Mouse (Mus musculus): ENCODE data around the gene Gm17304.
A peak's percentile ranks its signal among the peaks of the same experiment; 100 is the strongest.

The Gm17304 gene

DNA sequence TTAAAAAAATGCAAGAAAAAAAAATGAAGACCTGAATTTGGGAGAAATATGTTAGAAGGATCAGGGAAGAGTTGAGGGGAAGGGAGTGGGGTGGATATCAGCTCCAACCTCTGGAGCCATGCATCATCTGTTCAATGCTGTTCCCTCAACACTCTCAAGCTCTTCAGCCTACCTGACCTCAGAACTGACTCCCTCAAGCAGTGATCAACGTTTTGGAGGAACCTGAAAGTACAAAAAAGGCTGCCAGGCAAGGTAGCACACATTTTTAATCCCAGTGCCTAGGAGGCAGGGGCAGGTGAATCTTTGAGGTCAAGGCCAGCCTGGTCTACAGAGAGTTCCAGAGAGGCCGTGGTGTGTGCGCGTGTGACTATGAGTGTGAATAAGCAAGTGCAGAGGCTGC, at the start of gene Gm17304:
Gene Gm17304, plus strand, starts transcription at position 301 of the 400 bp plus-strand sequence.
- no peak for DNase-seq

DNA sequence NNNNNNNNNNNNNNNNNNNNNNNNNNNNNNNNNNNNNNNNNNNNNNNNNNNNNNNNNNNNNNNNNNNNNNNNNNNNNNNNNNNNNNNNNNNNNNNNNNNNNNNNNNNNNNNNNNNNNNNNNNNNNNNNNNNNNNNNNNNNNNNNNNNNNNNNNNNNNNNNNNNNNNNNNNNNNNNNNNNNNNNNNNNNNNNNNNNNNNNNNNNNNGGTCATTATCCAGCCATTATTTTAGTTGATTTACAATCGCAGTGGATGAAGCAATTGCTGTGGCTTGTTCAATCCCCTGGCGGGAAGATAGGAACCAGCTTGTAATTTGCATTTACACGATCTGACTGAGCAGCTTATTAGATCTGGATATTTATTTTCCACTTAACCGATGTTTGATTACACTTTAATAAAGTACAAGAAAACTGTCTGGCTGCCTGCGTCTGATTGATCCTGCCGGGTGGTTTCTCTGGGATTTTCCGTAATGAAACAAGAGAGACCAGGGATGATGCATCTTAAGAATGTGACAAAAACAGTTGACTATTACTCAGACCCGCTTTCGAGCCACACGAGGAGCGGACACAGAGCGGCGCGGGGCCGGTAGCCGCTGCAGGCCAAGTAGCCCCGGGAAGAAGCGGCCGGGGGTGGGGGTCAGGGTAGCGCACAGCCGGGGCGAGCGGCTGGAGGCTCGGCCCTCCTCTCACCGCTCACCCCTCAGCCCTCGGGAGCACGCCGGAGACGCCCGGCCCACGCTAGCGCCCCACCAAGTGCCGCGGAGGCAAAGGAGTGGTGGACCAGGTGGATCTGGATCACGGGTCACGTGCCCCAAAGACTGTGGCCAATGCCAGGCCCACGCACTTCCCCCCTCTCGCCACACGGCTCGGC, 48.0 kb upstream of the Gm17304 start:
- DNase-seq: no peak

DNA sequence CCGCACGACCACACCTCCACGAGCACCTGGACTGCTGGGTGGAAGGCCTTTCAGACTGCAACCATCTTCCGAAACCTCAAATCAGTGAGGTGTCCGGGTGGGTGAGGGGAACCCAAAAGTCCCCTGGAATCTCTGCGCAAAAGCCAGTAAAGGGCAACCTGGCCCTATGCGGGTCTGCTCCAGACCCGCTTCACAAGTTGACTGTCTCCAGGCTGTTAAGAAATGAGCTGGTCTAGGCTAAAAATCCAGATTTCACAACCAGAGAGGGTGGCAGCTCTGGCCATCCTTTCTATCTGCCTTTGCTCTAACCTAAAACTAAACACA, 47.4 kb upstream of the Gm17304 start:
- DNase-seq: no peak

DNA sequence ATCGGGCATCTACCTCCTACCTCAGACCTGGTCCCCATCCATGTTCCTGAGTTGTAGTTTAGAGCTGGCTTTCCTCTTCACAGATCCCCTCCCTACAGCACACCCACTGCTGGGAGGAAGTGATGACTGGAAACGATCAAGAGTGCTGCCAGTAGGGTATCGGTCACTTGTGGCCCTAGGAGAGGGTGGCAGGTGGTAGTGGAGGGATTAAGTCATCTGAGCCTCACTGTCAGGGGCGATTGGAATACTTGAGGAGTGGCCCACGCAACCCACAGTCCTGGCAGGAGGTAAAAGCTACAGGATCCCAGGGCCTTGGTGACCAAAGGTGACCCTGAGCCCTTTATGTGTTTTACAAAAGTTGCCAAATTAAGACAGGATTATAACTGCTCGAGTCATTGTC, 42.9 kb upstream of the Gm17304 start:
- DNase-seq: no peak

DNA sequence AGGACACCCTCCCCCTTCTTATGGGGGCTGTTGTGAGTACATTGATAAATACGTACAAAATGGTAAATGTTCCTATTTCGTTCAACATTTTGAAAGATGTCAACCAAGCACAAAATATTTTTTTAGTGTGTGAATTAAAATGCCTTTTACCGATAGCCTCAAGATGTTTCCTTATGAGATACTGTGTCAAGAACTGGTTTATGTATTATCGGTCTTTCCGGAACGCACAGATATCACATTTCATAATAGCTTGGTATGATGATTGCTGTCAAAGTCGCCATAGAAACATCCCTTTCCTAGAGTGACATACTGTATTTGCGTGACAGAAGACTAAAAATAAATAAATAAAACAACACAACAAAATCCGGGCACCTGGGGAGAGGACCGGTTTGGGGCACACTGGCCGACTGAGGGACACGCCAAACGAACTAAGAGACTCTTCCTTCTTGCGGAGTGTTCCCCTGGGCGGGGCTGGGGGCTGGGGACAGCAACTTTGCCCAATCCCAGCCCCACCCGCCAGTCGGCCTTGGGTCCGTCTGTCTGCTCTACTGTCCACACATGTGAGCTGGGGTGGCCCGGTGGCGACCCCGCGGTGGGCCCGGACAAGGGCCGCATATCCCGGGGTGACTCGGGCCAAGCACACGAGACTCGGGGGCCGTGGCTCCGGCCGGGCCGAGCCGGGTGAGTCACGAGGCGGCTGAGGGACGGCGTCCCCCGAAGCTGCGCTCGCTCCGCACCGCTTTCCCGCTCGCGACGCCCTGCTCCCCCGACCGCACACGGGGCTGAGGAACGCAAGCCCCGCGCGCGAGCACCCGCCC, 34.9 kb upstream of the Gm17304 start:
- DNase-seq: no peak

DNA sequence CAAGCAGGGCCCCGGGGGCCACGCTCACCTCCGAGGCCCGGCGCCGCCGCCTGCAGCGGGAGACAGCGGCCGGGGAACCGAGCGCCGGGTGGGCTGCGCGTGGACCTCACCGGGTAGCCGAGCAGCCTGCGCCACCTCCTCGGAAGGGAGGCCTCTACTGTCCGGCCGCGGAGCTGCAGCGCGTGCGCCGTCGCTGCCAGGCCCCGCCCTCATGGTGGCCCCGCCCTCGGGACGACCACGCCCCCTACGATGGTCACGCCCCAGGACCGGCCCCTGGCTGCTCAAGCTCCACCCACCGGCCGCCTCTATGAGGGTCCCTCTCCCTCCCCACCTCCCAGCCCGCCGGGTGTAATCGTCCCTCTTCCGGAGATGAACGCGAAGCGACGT, 34.3 kb upstream of the Gm17304 start:
- peak; percentile 86 for DNase-seq

DNA sequence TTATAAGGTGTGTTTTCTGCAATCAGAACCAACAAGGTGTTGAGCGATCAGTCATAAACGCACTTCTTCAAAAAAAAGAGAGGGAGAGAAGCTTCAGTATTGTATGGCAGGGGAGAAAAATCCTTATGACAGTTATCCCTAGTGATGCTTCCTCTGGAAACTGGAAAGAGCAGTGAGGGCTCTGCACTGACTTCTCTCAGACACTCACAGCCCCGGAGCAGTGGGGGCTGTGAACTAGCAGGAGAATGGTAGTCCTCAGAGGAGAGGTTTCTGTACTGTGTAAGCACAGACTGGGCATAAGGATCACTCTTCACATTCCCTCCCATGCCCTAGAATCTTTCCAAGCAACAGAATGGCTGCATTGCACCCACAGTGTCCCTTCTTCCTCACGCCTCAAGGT, 33.8 kb upstream of the Gm17304 start:
- DNase-seq: no peak

DNA sequence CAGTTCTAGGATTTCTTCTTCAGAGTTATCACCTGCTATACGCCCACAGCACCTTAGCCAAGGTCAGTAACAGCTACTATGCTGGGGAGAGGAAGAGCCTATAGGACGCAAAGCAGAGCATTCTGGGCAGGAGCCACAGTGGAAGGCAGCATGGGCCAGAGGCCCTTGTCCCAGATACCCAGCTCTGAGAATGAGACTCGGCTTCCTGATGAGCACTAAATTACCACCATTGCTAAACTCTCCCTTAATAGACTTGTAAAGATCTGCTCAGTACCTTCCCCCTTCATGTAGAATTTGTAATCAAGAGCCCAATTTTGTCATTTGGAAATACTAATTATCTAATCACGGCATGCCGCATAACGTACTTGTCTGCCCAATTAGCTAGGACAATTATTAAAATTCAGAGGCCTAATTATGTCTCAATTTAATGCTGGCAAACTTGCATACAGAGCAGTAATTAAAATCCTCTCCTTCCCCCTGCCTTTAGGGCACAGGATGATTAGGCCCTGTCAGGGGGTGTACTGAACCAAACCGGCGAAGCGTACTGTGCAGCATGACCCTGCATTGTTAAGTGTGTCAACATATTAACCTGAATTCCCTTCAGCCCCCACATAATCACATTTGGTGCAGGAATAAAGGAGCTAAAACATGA, 31.5 kb upstream of the Gm17304 start:
- DNase-seq: no peak

DNA sequence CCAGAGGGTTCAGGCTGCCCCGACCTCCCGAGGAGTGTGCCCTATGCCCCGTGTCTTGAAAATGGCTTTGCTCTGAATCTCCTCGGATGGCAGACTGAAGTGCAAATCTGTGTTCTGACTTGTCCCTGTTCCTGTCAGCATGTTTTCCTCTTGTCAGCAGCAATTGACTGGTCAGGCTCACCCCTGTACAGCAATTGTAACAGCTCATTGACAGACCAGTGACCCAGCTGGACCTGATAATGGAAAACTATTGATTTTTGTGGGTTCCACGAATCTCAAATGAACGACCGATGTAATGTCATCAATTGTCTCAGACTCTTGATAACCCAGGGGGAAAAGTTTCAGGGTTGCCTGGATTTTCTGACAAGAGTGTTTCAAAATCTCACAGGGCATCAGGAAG, 28.0 kb upstream of the Gm17304 start:
- DNase-seq: no peak

DNA sequence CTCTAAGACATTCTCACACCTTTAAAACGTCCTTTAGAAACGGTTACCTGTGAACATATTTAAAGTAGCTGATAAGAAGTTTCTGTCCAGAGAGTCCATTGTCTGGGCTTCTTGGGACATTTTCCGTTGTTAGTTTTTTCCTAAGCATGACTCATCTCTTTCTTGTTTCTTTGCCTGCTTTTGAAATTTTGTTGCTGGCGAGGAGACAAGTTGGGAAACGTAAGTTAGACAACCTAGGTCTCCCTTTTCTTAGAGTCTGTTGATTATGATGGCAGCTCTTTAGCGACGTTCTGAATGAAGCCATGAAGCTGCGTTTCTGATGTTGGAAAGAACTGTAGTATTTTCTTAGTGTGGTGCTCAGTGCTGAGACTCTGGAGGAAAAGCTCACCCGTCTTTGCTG, 19.9 kb upstream of the Gm17304 start:
- no peak for DNase-seq

DNA sequence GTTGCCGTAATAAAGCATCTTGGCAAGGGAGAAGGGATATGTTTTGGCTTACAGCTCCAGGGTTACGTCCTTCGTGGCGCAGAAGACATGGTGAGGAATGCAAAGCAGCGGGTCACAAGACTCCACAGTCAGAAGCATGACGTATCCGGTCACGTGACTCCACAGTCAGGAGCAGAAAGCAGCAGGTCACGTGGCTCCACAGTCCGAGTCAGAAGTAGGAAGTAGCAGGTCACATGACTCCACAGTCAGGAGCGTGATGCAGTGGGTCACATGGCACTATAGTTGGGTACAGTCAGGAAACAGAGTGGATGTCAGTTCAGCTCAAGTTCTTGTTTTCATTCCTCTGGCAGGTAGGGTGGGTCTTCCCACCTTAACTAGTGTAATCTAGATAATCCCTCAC, 19.2 kb upstream of the Gm17304 start:
- DNase-seq: no peak

DNA sequence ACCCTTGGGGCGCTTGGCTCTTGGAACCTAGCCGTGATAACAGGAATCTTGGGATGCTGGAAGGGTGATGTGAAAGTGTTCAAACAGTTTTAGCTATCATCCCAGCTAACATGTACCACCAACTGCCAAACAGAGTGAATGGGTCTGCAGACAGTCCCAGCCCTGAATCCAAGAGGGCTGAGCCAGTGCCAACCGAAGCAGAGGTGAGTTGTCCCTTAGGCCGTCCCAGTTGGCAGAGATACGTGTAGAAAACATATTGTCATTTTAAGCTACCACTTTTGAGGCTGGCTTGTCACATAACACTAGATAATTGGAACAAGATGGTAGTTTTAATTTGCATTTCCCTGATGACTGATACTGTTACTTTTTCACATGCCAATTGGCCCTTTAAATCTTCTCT, 18.2 kb upstream of the Gm17304 start:
- no peak for DNase-seq

DNA sequence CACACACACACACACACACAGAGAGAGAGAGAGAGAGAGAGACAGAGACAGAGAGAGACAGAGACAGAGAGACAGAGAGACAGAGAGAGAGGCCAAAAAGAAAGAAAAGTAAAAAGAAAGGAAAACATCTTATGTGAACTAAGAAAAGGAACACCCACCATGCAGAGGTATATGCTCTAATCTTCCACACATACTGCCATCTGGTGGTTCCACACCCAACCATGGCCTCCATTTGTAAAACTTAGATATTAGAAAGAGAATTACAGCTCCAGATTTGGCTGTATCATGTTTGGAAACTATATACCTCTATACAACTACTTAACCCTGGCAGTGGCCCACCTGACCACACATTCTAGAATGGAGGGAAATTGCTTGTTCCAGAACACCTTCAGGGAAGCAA, 14.5 kb upstream of the Gm17304 start:
- no peak for DNase-seq

DNA sequence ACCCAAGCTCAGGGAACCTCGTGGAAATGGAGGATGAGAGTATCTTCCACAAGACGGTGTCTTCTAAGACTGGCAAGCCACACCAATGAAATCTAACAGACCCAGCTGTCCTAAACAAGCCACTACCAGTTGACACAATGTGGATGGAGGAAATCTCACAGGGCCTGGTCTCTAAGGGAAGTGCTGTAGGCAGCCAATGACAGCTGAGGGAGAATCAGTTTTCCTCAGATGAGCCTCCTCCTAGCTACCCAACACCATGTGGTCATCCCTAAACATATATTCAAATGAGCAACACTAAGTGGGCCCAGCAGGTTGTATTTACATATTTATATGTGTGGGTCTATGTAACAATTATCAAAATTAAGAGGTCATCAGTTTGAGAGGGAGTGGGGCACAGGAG, 11.4 kb upstream of the Gm17304 start:
- no peak for DNase-seq

DNA sequence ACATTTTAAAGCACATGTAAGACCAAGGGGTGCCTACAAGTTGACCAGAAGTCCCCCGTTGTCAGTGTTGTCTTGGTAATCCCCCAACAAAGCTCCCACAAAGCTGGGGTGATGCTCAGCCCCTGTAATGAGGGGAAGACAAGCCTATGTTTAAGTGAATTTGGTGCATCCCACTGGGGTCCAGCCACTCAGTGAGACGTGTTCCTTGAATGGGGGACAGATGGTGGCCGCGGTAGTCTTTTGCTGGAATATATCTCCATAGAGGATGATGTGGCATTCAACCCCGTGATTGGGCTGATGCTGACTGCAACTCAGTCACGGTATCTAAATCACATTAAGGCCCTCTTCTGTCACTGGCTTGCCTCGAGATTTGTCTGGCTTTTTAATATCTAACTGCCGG, 9.4 kb upstream of the Gm17304 start:
- DNase-seq: no peak

DNA sequence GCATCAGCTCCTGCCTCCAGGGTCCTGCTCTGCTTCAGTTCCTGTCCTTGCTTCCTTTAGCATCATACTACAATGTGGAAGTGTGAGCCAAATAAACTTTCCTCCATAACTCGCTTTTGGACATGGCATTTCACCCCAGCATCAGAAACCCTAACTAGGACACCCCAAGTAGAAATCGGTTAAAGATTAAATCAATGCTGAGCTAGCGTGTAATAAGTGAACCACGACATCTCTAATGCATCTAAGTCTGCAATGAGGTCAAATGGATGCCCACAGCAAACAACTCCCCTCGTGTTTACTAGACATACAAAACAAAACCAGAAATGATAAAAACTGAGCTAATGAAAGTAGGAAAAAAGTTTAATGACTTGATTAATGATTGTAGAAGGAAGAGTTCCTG, 4.5 kb upstream of the Gm17304 start:
- DNase-seq: no peak

DNA sequence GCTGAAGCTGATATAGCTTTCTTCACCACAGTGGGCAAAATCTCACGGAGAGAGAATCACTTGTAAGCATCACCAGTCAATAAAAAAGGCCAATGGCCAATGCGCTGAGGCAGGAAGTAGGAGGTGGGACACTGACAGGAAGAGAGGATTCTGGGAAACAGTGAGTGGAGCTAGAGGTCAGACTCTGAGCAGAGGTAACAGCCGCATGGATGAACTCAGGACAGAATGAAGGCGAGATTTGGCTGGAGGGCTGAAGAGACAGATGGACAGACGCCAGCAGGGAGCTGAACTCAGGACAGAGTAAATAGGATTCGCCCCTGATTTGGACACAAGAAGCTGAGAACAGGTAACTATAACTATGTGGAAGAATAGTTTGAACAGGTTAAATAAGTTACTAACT, 3.8 kb upstream of the Gm17304 start:
- DNase-seq: no peak

DNA sequence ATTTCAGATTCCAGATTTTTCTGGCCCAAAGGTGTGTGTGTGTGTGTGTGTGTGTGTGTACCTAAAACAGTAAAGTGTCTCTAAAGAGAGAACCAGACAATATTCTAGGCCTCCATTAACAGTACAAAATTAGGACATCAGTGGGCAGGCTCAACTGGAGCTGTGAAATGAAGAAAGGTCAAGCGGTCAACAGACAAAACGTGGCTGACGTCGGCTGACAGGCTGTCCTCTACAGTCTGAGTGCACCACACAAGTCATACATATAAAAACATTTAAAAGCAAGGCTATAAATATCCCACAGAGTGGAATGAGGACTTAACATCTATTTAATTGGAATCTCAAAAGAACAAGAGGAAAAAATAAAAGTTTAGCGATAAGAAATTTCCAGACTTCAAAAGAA, 1.8 kb upstream of the Gm17304 start:
- DNase-seq: no peak

DNA sequence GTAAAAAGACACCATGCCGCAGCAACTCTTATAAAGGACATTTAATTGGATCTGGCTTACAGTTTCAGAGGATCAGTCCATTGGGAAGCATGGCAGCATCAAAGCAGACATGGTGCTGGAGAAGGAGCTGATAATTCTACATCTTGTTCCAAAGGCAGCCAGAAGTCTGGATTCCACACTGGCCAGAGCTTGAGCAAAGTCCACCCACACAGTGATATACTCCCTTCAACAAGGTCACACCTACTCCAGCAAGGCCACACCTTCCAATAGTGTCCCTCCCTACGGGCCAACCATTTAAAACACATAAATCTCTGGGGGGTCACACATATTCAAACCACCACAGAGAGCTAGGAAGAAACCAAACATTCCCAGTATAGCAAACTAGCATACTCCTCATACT, 3.3 kb downstream of the Gm17304 start:
- no peak for DNase-seq

DNA sequence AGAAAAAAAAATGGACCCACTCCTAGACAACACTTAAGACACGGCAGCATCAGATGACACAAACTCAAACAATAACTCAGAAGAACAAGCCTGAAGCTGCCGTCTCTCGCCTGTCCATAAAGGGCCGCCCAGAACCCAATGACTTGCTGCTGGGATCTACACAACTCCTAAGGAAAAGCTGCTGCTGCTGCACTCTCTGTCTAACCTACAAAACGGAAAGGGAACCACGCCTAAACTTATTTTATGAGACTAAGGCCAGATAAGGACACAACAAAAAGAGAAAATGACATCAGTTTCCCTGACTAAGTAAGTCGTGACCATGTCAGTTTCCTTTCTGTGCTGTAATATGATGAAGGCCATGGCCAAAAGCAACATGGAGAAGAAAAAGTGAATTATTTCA, 5.7 kb downstream of the Gm17304 start:
- no peak for DNase-seq

DNA sequence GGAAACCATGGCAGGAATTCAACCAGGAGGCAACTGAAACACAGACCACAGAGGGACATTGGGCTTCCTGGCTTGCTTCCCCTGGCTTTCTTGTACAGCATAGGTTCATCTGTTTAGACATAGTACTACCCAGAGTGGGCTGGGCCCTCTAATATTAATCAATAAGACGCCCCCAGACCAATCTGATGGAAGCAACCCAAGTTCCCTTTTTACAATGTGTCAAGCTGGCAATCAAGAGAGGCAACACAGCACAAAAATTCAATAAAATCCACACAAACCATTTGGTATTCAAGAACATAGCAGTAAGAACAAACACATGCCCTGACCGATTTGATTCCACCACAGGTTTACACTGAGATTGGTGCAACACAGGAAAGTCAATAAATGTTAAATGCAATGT, 6.1 kb downstream of the Gm17304 start:
- no peak for DNase-seq

DNA sequence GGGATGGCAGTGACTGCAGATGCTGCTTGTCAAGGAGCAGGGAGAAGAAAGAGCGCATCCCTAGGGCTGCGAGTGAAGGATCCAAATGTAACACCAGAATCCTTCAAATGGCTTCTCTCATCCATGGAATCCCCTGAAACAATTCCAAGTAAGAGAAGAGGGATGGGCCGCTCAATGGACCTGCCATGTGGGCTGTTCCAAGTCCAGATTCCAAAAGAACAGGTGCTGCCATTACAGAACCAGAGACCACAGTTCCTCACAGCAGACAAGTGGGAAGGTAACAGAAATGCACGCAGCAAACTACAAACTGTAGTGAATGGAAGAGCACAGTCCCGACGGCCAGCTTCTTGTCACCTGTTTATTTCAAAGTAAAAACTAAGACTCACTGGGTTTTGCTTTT, 11.5 kb downstream of the Gm17304 start:
- no peak for DNase-seq

DNA sequence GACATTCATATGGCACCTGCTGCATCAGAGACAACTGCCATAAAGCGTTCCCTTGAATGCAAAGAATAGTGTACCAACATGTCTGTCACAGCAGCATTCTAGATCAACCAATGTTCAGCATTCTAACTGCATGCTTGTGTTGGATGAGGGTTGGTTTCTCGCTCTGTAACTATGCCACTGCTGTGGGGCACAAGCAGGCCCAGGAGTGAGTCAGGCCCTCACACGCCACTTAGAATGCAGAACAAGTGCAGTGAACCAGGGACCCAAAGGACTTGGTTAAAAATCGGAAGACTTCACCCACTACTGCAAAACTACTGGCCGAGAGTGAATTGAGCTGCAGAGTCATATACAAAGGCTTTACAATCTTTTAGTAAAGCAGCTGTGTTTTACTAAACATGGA, 13.3 kb downstream of the Gm17304 start:
- DNase-seq: no peak

DNA sequence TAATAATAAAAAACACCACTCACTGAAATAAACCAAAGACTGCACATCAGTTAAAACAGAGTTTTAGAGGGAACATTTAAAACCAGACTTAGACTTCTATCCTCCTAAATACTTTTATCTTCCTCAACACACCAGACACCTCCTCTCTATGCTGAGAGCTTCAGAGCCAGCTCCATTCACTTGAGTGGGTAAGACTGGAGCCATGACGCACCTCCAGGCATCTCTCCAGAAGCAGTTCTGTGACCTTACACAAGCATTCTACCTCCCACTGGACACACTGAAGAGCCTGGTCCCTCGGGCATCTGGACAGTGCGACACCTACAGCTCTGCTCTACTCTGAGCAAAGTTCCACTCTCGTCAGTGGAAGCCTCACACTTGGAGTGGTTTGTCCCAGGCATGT, 14.4 kb downstream of the Gm17304 start:
- DNase-seq: no peak
